Mouse (Mus musculus) intestine, postnatal 0 days (tissue): Measurements from ENCODE around the gene Samm50. TPM values are rescaled to one million over a fixed set of nuclear protein-coding genes. Genes with fewer than 3 reads are reported as not detected.
A peak's percentile ranks its signal among the peaks of the same experiment; 100 is the strongest.

Source experiments
- ATAC-seq: fragments of 200-750 bp; cut with Nextera tagmentation; 2 replicates; pipeline ENCODE4 v1.8.0; 2017; ENCODE audit warnings: mild to moderate bottlenecking, moderate TSS enrichment, moderate library complexity
- H3K27ac ChIP-seq: fragments of 300-500 bp; sonication (generic); 2 replicates; pipeline ENCODE4 v1.5.1; 2014; ENCODE audit warnings: mild to moderate bottlenecking, low read depth, low read length, moderate library complexity
- H3K27me3 ChIP-seq: fragments of 300-500 bp; sonication (generic); replicated peaks from 2 replicates; pipeline ENCODE4 v1.6.1; 2014; ENCODE audit warnings: low read length, mixed read lengths; ENCODE audit not compliant: control insufficient read depth, insufficient read depth
- H3K36me3 ChIP-seq: fragments of 300-500 bp; sonication (generic); 2 replicates; pipeline ENCODE4 v1.6.1; 2014; ENCODE audit warnings: mild to moderate bottlenecking, moderate library complexity; ENCODE audit not compliant: control insufficient read depth, insufficient read depth
- H3K4me1 ChIP-seq: fragments of 300-500 bp; sonication (generic); replicated peaks from 2 replicates; pipeline ENCODE4 v1.6.1; 2014; ENCODE audit warnings: antibody characterized with exemption, low read length, mixed read lengths; ENCODE audit not compliant: control insufficient read depth, insufficient read depth
- H3K4me2 ChIP-seq: fragments of 300-500 bp; sonication (generic); replicated peaks from 2 replicates; pipeline ENCODE4 v1.6.1; 2014; ENCODE audit warnings: low read depth, mild to moderate bottlenecking, moderate library complexity
- H3K4me3 ChIP-seq: fragments of 300-500 bp; sonication (generic); 2 replicates; pipeline ENCODE4 v1.5.1; 2014; ENCODE audit warnings: low read depth, low read length
- H3K9ac ChIP-seq: fragments of 300-500 bp; sonication (generic); 2 replicates; pipeline ENCODE4 v1.6.1; 2014; ENCODE audit warnings: mild to moderate bottlenecking, low read depth, low read length
- H3K9me3 ChIP-seq: fragments of 300-500 bp; sonication (generic); 2 replicates; pipeline ENCODE4 v1.6.1; 2016; ENCODE audit warnings: mixed run types; ENCODE audit not compliant: control insufficient read depth
- CTCF ChIP-seq: sonication (generic); IDR thresholded peaks from 2 replicates; pipeline ENCODE4 v1.5.1; 2016; ENCODE audit warnings: low read depth, mild to moderate bottlenecking, control low read depth, antibody characterized with exemption, moderate library complexity
- WGBS: fragments of 180-500 bp; shearing (Covaris S2); extraction: QIAGEN DNeasy Blood & Tissue Kit; methylation state at CpG from one replicate; pipeline ENCODE4 v1.1.7; 2014; 5-methylcytosine and 5-hydroxymethylcytosine counted together
- polyA plus RNA-seq: library from polyadenylated mRNA; unstranded; fragments of >200 nt; fragmentation: Nextera tagmentation; extraction: Ambion mirVana; gene quantifications from 2 replicates; pipeline ENCODE4 v1.2.1, GENCODE M21; 2015

The Samm50 gene
- polyA plus RNA-seq, 1 experiment from 2014 or later, result 110 TPM

- no peaks in the 10 kb centered on the region for H3K9me3 ChIP-seq
- H3K4me2 ChIP-seq, result no peak overlapping the region
- no peak overlapping the region for H3K9ac ChIP-seq
- H3K4me3 ChIP-seq, result no peak overlapping the region
- peaks cover 45% of the 10 kb centered on the region for H3K36me3 ChIP-seq
- H3K27ac ChIP-seq, result no peak overlapping the region
- 83% methylated on average over 6 of the region's 6 CpGs for WGBS
- H3K27me3 ChIP-seq, result no peaks in the 10 kb centered on the region
- H3K4me1 ChIP-seq, result no peaks in the 10 kb centered on the region
- no peak for ATAC-seq
- TF ChIP-seq CTCF, result no peak
Observed at GRCm38 (mm10) chr15:84213162-84213739, 21.2 kb downstream of the Samm50 start.

DNA sequence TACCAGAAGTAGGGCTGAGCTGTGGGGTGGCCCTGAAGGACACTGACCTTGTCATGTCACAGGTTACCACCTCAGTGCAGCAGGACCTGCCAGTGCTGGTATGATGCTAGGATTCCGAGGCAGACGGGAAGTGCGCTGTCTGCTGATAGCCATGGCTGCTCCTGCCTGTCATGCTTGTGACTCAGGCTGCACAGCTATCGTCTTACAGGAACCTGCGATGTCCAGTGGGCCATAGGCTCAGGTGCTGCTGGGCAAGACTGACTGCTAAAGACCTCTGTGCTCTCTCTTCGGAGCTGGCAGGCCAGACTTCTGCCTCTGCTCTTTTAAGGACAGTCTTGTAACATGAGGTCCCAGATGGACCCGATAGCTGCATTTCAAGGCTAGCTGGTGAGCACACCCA, 22.4 kb downstream of the Samm50 start:
- no peaks in the 10 kb centered on the region for H3K4me1 ChIP-seq
- 89% methylated on average over 7 of the region's 7 CpGs for WGBS
- ATAC-seq, result no peak

GRCm38 (mm10) chr15:84215273-84215672, 23.2 kb downstream of the Samm50 start:
- Histone ChIP-seq H3K36me3 (peaks cover 27% of the 10 kb centered on the region), H3K4me1 (no peaks in the 10 kb centered on the region), H3K9me3 (no peaks in the 10 kb centered on the region), H3K27ac (no peak overlapping the region; the same call in 1 of the 2 replicates), H3K27me3 (no peaks in the 10 kb centered on the region), H3K4me3 (no peak overlapping the region), H3K9ac (no peak overlapping the region), H3K4me2 (no peak overlapping the region)
- no peak for TF ChIP-seq CTCF
- ATAC-seq, result no peak
- WGBS, result 70% methylated on average over 2 of the region's 2 CpGs

More for the DNA sequence above, 22.4 kb downstream of the Samm50 start:
- TF ChIP-seq CTCF, result no peak
- H3K9me3 ChIP-seq, result no peaks in the 10 kb centered on the region
- no peak overlapping the region for H3K27ac ChIP-seq
- no peak overlapping the region for H3K4me3 ChIP-seq
- H3K27me3 ChIP-seq, result no peaks in the 10 kb centered on the region
- no peak overlapping the region for H3K4me2 ChIP-seq
- no peak overlapping the region for H3K9ac ChIP-seq
- H3K36me3 ChIP-seq, result peaks cover 35% of the 10 kb centered on the region

- Histone ChIP-seq H3K4me1 (no peaks in the 10 kb centered on the region), H3K27me3 (no peaks in the 10 kb centered on the region), H3K9ac (no peak overlapping the region), H3K36me3 (peaks cover 19% of the 10 kb centered on the region), H3K9me3 (no peaks in the 10 kb centered on the region), H3K4me2 (no peak overlapping the region), H3K27ac (no peak overlapping the region), H3K4me3 (no peak overlapping the region)
- no peak for ATAC-seq
- TF ChIP-seq CTCF, result no peak
Observed at GRCm38 (mm10) chr15:84216026-84216425, 24.0 kb downstream of the Samm50 start.

DNA sequence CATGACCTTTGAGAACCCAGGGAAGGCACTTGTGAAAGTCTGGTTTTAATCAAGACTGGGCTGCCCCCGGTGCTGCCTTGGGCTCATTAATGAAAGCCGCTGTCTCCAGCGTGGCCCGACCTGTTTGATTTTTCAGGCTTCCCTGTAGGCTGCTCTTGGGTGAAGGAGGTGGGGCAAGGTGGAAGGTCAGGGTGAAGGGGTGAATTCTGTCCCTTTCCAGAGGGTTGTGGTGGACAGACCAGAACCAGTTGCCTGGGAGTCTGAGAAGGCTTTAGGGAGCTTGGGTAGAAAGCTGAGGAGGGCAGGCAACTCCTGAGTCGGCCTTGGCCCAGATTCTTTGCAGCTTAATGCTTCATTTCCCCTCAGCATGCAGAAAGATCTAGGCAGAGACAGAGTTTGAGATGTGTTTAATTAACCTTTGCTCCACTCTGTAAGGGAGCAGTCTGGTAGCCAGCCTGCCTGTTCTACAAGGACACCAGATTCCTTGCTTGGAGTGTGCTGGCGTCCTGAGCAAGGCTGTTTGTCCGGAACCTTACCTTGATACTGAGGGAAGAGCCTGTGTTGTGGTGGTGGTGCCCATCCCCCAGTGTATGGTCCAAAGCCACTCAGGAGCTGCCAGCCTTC, 24.5 kb downstream of the Samm50 start:
- H3K27me3 ChIP-seq, result no peaks in the 10 kb centered on the region
- H3K4me1 ChIP-seq, result no peaks in the 10 kb centered on the region
- no peak for TF ChIP-seq CTCF
- H3K4me2 ChIP-seq, result no peak overlapping the region
- ATAC-seq, result no peak
- H3K9ac ChIP-seq, result no peak overlapping the region
- H3K36me3 ChIP-seq, result peaks cover 14% of the 10 kb centered on the region; the same call in 1 of the 2 replicates
- H3K27ac ChIP-seq, result no peak overlapping the region; the same call in 1 of the 2 replicates
- WGBS, result 19% methylated on average over 7 of the region's 7 CpGs
- no peak overlapping the region for H3K4me3 ChIP-seq
- H3K9me3 ChIP-seq, result no peaks in the 10 kb centered on the region

DNA sequence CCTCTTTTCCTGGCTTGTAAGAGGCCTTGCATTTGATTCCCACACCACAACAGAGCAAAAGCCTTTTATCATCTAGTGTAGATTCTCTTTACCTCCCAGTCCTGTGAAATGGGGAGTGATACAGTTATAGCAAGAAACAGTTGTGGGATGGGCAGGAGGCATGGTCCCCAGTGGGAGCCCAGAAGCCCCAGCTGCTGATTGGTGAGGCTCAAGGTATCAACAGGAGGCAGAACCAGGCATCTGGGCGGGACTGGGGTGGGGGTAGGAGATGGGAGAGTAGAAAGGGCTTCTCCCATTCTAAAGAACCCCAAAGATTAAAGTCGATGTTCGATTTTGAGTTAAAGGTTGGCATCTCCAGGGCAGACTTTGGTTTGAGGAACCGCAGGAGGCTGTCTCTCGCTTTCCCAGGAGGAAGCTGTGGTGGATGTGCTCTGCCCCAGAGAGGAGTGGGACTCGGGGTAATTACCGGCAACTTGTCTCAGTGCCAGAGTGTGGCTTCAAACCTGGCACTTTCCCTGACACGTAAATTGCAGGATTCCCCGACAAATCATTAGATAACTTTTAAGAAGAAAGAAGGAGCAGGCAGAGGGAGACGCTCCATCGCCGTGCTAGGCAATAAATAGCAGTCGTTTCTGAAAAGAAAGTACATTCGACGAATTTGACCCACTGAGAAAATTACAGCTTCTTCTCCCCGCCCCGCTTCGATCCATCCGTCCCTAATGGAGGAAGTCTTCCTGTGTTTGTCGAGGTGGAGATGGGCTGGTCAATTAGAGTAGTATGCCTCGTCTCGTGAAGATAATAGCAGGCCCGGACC, 26.1 kb downstream of the Samm50 start:
- H3K4me2 ChIP-seq, result peak overlapping the region; percentile 21; the same call in 1 of the 2 replicates
- no peaks in the 10 kb centered on the region for H3K9me3 ChIP-seq
- no peak for TF ChIP-seq CTCF
- H3K36me3 ChIP-seq, result peaks cover 8% of the 10 kb centered on the region; the same call in 1 of the 2 replicates
- no peaks in the 10 kb centered on the region for H3K27me3 ChIP-seq
- H3K4me3 ChIP-seq, result no peak overlapping the region
- no peak for ATAC-seq
- no peak overlapping the region for H3K27ac ChIP-seq
- 20% methylated on average over 23 of the region's 23 CpGs for WGBS
- no peaks in the 10 kb centered on the region for H3K4me1 ChIP-seq
- no peak overlapping the region for H3K9ac ChIP-seq
